Mouse (Mus musculus) adrenal gland, postnatal 14 days (tissue): Measurements from ENCODE around the gene Tex14. TPM values are rescaled to one million over a fixed set of nuclear protein-coding genes. Genes with fewer than 3 reads are reported as not detected.

ENCODE experiments used
- DNase-seq: peaks from one replicate; pipeline ENCODE4 v3.0.0; 2021; ENCODE audit warnings: mixed read lengths
- total RNA-seq: library from RNA; stranded (reverse); gene quantifications from 2 replicates; pipeline ENCODE4 v1.2.3, GENCODE M21; 2021

Gene Tex14
- total RNA-seq, 1 experiment from 2014 or later = 0.67 TPM

- no peak for DNase-seq
Measured at GRCm38 (mm10) chr11:87592713-87593598, 188.1 kb downstream of the Tex14 start.

- peak; percentile 93 for DNase-seq
Measured at GRCm38 (mm10) chr11:87595327-87595841, 190.5 kb downstream of the Tex14 start.

- no peak for DNase-seq
Measured at GRCm38 (mm10) chr11:87595976-87596375, 191.1 kb downstream of the Tex14 start.

GRCm38 (mm10) chr11:87596492-87596891 lies 191.6 kb downstream of the Tex14 start:
- DNase-seq = no peak

GRCm38 (mm10) chr11:87597061-87597460 lies 192.2 kb downstream of the Tex14 start:
- no peak for DNase-seq

GRCm38 (mm10) chr11:87599395-87600089 lies 194.7 kb downstream of the Tex14 start:
- peak; percentile 66 for DNase-seq

- no peak for DNase-seq
Measured at GRCm38 (mm10) chr11:87600322-87600853, 195.5 kb downstream of the Tex14 start.

- no peak for DNase-seq
Measured at GRCm38 (mm10) chr11:87602234-87602633, 197.4 kb downstream of the Tex14 start.

GRCm38 (mm10) chr11:87603571-87603970 lies 198.7 kb downstream of the Tex14 start:
- no peak for DNase-seq

Other genes with a start within 250 kb of the Tex14 start
- 14.6 and 16.1 TPM in 2 replicates for gene Ppm1e, start 46.0 kb upstream of the Tex14 start, total RNA-seq
- gene Rad51c, start 111 bp upstream of the Tex14 start, total RNA-seq = 2.9 and 3.6 TPM in 2 replicates
- gene Gm11492, start 161.6 kb downstream of the Tex14 start, total RNA-seq = not detected in 2 replicates
- gene Sept4, start 163.8 kb downstream of the Tex14 start, total RNA-seq = 44.4 and 45.3 TPM in 2 replicates
- 23.7 and 27.7 TPM in 2 replicates for gene Mtmr4, start 187.1 kb downstream of the Tex14 start, total RNA-seq
- gene Hsf5, start 212.1 kb downstream of the Tex14 start, total RNA-seq = not detected in 2 replicates